Mouse (Mus musculus) embryonic fibroblast, embryonic 13.5 days (primary cell): ENCODE data around the gene Cenpc1.

Experiments used
- CTCF ChIP-seq: IDR thresholded peaks from 2 replicates; pipeline ENCODE4 v1.5.1; 2011; ENCODE audit warnings: mild to moderate bottlenecking, control low read depth, low read length, moderate library complexity, borderline replicate concordance; ENCODE audit not compliant: insufficient read depth
- POLR2A ChIP-seq: IDR thresholded peaks from 2 replicates; pipeline ENCODE4 v1.6.1; 2011; ENCODE audit warnings: low read depth, mild to moderate bottlenecking, control low read depth, low read length, moderate library complexity

DNA sequence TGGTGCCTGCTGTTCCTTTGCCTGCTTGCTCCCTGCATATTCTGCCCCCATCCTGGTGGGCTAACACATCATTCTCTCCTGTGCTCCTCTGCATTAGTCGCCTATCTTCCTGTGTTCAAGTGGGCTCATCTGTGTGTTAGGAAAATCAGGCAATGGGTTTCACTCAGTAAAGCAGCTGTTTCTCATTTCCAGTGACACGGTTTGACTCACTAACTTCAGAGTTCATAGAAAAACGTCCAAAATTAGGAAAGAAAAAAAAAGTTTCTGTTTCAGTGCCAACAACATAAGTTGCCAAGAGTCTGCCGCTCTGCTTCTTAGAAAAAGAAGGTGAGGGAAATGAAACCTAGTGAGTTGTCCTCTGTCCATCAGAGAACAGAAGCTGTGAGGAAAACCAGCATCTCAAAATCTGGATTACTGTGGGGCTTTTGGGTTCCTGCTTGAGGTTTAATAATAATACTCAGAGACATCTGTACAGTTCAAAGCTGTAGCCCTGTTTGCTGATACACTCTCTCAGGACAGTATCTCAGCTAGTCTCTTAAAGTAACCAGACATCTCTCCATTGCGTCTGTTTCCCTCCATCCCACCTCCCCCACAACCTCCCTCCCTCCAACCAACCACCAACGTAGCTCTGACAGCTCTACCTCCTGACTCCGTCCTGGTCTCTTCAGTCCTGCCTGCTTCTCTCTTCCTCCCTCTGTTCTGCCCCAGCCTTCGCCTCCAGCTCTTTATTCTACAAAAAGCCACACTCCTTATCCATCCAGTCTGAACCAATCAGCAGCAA is 87.5 kb downstream of the Cenpc1 start:
- TF ChIP-seq POLR2A (no peak), CTCF (no peak)
